Mouse (Mus musculus) ES-E14 (cell line): ENCODE data around the gene Lig3.

Source experiments
- CHD2 ChIP-seq: IDR thresholded peaks from 2 replicates; pipeline ENCODE4 v1.6.1; 2014; ENCODE audit warnings: mild to moderate bottlenecking, low read depth, low read length, inconsistent platforms
- MAFK ChIP-seq: IDR thresholded peaks from 2 replicates; pipeline ENCODE4 v1.6.1; 2014; ENCODE audit warnings: mild to moderate bottlenecking, low read depth, low read length, inconsistent platforms; ENCODE audit not compliant: insufficient read depth
- ZNF384 ChIP-seq: IDR thresholded peaks from 2 replicates; pipeline ENCODE4 v1.6.1; 2012; ENCODE audit warnings: low read depth, low read length, inconsistent platforms

DNA sequence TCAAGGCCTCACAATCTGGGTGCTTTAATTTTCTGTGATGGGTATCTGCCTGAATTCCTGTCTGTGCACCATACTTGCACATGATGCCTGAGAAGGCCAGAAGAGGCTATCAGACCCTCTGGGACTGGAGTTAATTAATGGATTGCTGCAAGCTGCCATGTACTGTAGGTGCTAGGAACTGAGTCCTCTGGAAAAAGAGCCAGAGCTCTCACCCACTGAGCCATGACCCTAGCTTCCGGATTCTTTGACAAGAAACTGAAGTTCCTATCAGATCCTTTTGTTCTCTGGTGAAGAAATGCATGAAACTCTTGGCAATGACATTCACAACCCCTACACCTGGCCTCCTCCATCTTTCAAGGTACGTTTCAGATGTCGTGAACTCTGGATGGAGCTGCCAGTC is 66.0 kb downstream of the Lig3 start:
- TF ChIP-seq MAFK (no peak), ZNF384 (no peak), CHD2 (no peak)
